Mouse (Mus musculus) intestine, embryonic 16.5 days (tissue): ENCODE data around the gene Bid. TPM values are rescaled to one million over a fixed set of nuclear protein-coding genes. Genes with fewer than 3 reads are reported as not detected.

ENCODE experiments used
- ATAC-seq: fragments of 200-750 bp; cut with Nextera tagmentation; 2 replicates; pipeline ENCODE4 v1.8.0; 2017; ENCODE audit warnings: moderate TSS enrichment, moderate library complexity
- H3K27ac ChIP-seq: fragments of 300-500 bp; sonication (generic); 2 replicates; pipeline ENCODE4 v1.5.1; 2014; ENCODE audit warnings: mild to moderate bottlenecking, low read length
- H3K27me3 ChIP-seq: fragments of 300-500 bp; sonication (generic); replicated peaks from 2 replicates; pipeline ENCODE4 v1.6.1; 2014; ENCODE audit warnings: low read length, control low read depth, mixed read lengths; ENCODE audit not compliant: control insufficient read depth, insufficient read depth
- H3K36me3 ChIP-seq: fragments of 300-500 bp; sonication (generic); 2 replicates; pipeline ENCODE4 v1.6.1; 2014; ENCODE audit warnings: low read length, control low read depth; ENCODE audit not compliant: control insufficient read depth, insufficient read depth
- H3K4me1 ChIP-seq: fragments of 300-500 bp; sonication (generic); 2 replicates; pipeline ENCODE4 v1.6.1; 2014; ENCODE audit warnings: low read length, control low read depth, mixed read lengths; ENCODE audit not compliant: control insufficient read depth, insufficient read depth
- H3K4me2 ChIP-seq: fragments of 300-500 bp; sonication (generic); 2 replicates; pipeline ENCODE4 v1.6.1; 2014; ENCODE audit warnings: low read depth, low read length, control low read depth
- H3K4me3 ChIP-seq: fragments of 300-500 bp; sonication (generic); 2 replicates; pipeline ENCODE4 v1.5.1; 2014; ENCODE audit warnings: mild to moderate bottlenecking, low read length
- H3K9ac ChIP-seq: fragments of 300-500 bp; sonication (generic); 2 replicates; pipeline ENCODE4 v1.6.1; 2014; ENCODE audit warnings: low read depth, low read length
- H3K9me3 ChIP-seq: fragments of 300-500 bp; sonication (generic); 2 replicates; pipeline ENCODE4 v1.6.1; 2016; ENCODE audit warnings: low read length, control low read depth; ENCODE audit not compliant: control insufficient read depth
- WGBS: fragments of 180-500 bp; shearing (Covaris S2); extraction: QIAGEN DNeasy Blood & Tissue Kit; methylation state at CpG from one replicate; pipeline ENCODE4 v1.1.7; 2014; 5-methylcytosine and 5-hydroxymethylcytosine counted together
- polyA plus RNA-seq: library from polyadenylated mRNA; unstranded; fragments of >200 nt; fragmentation: Nextera tagmentation; extraction: Ambion mirVana; gene quantifications from 2 replicates; pipeline ENCODE4 v1.2.1, GENCODE M21; 2015

Gene Bid
- polyA plus RNA-seq, 1 experiment from 2014 or later, result 23.7 TPM

DNA sequence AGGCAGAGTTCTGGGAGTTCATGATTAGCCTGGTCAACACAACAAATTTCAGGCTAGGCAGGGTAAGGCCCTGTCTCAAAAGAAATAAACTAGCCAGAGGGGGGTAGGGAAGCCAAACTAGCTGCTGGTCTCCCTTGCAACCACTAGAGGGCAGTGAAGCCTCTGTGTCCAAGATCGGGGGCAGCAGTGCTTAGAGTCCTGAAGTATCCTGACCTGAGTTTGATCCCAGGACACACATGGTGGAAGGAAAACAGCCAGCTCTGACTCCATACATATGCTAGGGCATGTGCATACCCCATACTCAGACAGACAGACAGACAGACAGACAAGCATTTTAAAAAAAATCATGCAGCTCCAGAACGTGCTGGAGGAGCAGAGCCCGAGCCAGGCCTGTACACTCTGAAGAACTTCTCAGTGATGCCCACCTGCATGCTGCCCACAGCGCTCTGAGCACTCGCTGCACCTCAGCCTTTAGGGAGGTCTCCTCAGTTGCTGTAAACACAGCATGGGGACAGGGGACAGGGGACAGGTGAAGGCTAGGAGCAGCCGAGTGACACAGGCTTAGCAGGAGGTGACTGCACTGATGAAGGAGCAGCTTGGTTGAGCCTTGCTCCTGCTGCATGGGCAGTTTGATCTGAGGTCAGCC lies 18.3 kb downstream of the Bid start:
- H3K27ac ChIP-seq, result no peak overlapping the region
- ATAC-seq, result peak; percentile 27
- no peaks in the 10 kb centered on the region for H3K36me3 ChIP-seq
- H3K9ac ChIP-seq, result no peak overlapping the region
- 64% methylated on average over 6 of the region's 6 CpGs for WGBS
- H3K9me3 ChIP-seq, result no peaks in the 10 kb centered on the region
- H3K4me1 ChIP-seq, result no peaks in the 10 kb centered on the region
- H3K27me3 ChIP-seq, result no peaks in the 10 kb centered on the region
- H3K4me3 ChIP-seq, result no peak overlapping the region
- H3K4me2 ChIP-seq, result no peak overlapping the region

GRCm38 (mm10) chr6:120894524-120894923 lies 22.1 kb downstream of the Bid start:
- Histone ChIP-seq H3K9ac (no peak overlapping the region), H3K4me3 (no peak overlapping the region), H3K4me1 (no peaks in the 10 kb centered on the region), H3K27ac (no peak overlapping the region), H3K27me3 (no peaks in the 10 kb centered on the region), H3K9me3 (no peaks in the 10 kb centered on the region), H3K36me3 (no peaks in the 10 kb centered on the region), H3K4me2 (no peak overlapping the region)
- WGBS, result 81% methylated on average over 9 of the region's 9 CpGs
- ATAC-seq, result no peak

DNA sequence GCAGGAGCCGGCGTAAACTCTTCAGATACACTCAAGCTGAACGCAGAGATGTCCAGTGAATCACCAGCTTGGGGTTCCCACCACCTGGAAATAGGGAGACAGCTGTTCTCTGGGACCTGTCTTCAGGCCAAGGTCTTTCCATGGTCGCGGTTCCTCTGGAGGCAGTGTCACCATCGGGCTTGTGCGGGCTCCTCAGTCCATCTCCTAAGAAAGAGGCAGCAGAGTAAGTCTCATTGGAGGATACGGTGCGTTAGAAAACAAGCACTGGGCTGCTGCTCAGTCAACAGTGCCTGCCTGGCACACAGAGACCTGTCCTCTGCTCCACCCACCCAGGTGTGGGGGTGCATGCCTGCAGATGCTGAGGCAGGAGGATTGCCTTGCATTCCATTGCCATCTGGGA lies 22.6 kb downstream of the Bid start:
- H3K36me3 ChIP-seq, result no peaks in the 10 kb centered on the region
- ATAC-seq, result no peak
- WGBS, result 93% methylated on average over 9 of the region's 9 CpGs

DNA sequence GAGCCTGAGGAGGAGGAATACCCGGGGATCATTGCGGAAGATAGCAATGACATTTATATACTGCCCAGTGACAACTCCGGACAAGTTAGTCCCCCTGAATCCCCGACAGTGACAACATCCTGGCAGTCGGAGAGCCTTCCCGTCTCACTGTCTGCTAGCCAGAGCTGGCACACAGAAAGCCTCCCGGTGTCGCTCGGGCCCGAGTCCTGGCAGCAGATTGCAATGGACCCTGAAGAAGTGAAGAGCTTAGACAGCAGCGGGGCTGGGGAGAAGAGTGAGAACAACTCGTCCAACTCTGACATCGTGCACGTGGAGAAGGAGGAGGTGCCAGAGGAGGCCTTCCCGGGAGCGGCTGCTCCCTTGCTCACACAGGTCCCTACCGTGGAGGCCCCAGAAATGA lies 30.0 kb downstream of the Bid start:
- H3K4me2 ChIP-seq, result no peak overlapping the region
- no peaks in the 10 kb centered on the region for H3K27me3 ChIP-seq
- no peak for ATAC-seq
- H3K36me3 ChIP-seq, result peaks cover 16% of the 10 kb centered on the region; the same call in 1 of the 2 replicates
- 86% methylated on average over 17 of the region's 17 CpGs for WGBS
- no peak overlapping the region for H3K4me3 ChIP-seq
- H3K4me1 ChIP-seq, result no peaks in the 10 kb centered on the region
- no peak overlapping the region for H3K27ac ChIP-seq
- H3K9me3 ChIP-seq, result no peaks in the 10 kb centered on the region
- no peak overlapping the region for H3K9ac ChIP-seq

More for the DNA sequence above, 22.6 kb downstream of the Bid start:
- Histone ChIP-seq H3K4me2 (no peak overlapping the region), H3K27ac (no peak overlapping the region), H3K9ac (no peak overlapping the region), H3K4me3 (no peak overlapping the region), H3K9me3 (no peaks in the 10 kb centered on the region), H3K27me3 (no peaks in the 10 kb centered on the region), H3K4me1 (no peaks in the 10 kb centered on the region)

GRCm38 (mm10) chr6:120884436-120884835 lies 32.2 kb downstream of the Bid start:
- 93% methylated on average over 6 of the region's 6 CpGs for WGBS
- Histone ChIP-seq H3K9ac (no peak overlapping the region), H3K36me3 (peaks cover 17% of the 10 kb centered on the region; the same call in 1 of the 2 replicates)

GRCm38 (mm10) chr6:120879046-120879445 lies 37.6 kb downstream of the Bid start:
- WGBS, result 69% methylated on average over 5 of the region's 5 CpGs
- no peak for ATAC-seq

More at GRCm38 (mm10) chr6:120884436-120884835, 32.2 kb downstream of the Bid start:
- Histone ChIP-seq H3K27ac (no peak overlapping the region), H3K4me2 (no peak overlapping the region), H3K9me3 (no peaks in the 10 kb centered on the region), H3K4me3 (no peak overlapping the region), H3K27me3 (no peaks in the 10 kb centered on the region), H3K4me1 (no peaks in the 10 kb centered on the region)
- ATAC-seq, result no peak

DNA sequence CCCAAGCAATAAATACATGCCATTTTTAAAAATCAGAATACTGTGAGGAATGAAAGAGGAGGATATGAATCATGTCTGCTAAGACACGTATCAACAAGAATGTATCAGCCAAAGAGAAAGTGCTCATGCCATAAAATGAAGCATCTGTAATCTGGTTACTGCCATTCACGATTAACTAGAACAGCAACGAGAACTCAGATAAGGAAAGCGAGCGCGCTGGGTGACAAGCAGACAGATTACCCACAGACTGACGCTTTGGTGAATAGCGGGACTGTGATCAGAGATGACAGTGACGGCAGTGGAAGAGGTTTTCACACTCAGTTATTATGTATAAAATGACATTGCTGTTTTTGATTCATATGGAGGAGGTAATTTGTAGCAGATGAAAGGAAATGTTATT lies 42.8 kb downstream of the Bid start:
- Histone ChIP-seq H3K4me2 (no peak overlapping the region), H3K4me1 (no peaks in the 10 kb centered on the region; the same call in 1 of the 2 replicates), H3K9me3 (no peaks in the 10 kb centered on the region), H3K36me3 (0 out of 2 replicates have a peak, but pooled peaks cover 4% of the 10 kb centered on the region), H3K4me3 (no peak overlapping the region), H3K9ac (no peak overlapping the region), H3K27ac (no peak overlapping the region), H3K27me3 (no peaks in the 10 kb centered on the region)
- no peak for ATAC-seq
- 59% methylated on average over 9 of the region's 9 CpGs for WGBS

More at GRCm38 (mm10) chr6:120879046-120879445, 37.6 kb downstream of the Bid start:
- H3K4me2 ChIP-seq, result no peak overlapping the region
- H3K27ac ChIP-seq, result no peak overlapping the region
- no peak overlapping the region for H3K9ac ChIP-seq
- no peaks in the 10 kb centered on the region for H3K27me3 ChIP-seq
- H3K36me3 ChIP-seq, result 0 out of 2 replicates have a peak, but pooled peaks cover 9% of the 10 kb centered on the region
- no peaks in the 10 kb centered on the region; the same call in 1 of the 2 replicates for H3K4me1 ChIP-seq
- H3K4me3 ChIP-seq, result no peak overlapping the region
- no peaks in the 10 kb centered on the region for H3K9me3 ChIP-seq

GRCm38 (mm10) chr6:120871286-120871685 lies 45.4 kb downstream of the Bid start:
- Histone ChIP-seq H3K4me1 (no peaks in the 10 kb centered on the region; the same call in 1 of the 2 replicates), H3K4me3 (no peak overlapping the region), H3K4me2 (no peak overlapping the region), H3K27ac (no peak overlapping the region), H3K27me3 (no peaks in the 10 kb centered on the region), H3K9me3 (no peaks in the 10 kb centered on the region), H3K9ac (no peak overlapping the region), H3K36me3 (0 out of 2 replicates have a peak, but pooled peaks cover 3% of the 10 kb centered on the region)
- no peak for ATAC-seq
- WGBS, result 76% methylated on average over 2 of the region's 2 CpGs

DNA sequence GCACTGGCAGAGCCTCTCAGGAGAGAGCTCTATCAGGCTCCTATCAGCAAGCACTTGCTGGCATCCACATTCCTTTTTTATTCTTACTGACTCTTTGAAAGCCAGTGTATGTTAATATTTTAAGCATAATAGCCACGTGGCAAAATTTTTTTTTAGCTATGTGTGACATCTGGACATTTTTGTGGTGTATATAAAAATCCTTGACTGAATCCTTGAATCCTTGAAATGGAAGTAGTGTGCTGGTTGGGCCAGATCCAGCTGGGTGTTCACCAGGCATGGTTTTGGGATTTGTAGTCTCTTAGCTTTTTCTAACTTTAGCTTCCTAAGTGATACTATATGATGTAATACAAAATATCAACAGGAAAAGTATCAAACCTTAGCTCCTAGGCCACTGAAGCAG lies 47.8 kb downstream of the Bid start:
- Histone ChIP-seq H3K4me3 (no peak overlapping the region), H3K9me3 (no peaks in the 10 kb centered on the region), H3K27me3 (no peaks in the 10 kb centered on the region), H3K4me1 (no peaks in the 10 kb centered on the region), H3K27ac (no peak overlapping the region), H3K9ac (no peak overlapping the region), H3K4me2 (no peak overlapping the region), H3K36me3 (0 out of 2 replicates have a peak, but pooled peaks cover 2% of the 10 kb centered on the region)
- 65% methylated on average over 1 of the region's 1 CpGs for WGBS
- no peak for ATAC-seq
